26 mouse cellular contexts compared by ENCODE assay signal in the genomic region with DNA sequence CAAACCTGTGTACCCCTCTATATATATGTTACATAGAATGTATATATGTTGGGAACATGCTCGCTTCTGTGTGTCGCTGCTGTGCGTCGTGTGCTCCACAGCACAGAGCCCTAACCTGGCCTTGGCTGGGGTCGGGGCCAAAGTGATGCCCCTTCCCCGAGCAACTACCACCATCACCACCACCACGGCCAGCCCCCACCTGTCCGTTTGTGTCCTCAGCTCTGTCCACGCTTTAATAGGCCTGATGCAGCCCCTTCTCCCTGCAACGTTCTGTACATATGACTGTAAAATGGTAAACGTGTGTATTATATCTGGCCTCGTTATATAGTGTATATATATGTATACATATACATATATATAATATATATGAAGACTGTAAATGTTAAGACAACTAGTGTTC. TPM values are rescaled to one million over a fixed set of nuclear protein-coding genes. Genes with fewer than 3 reads are reported as not detected.
DNase-seq lines count a peak whose midpoint lies in the region; ATAC-seq lines count a peak whose summit lies in the region.
"Had no signal": no experiment of that assay in that cellular context is flagged by ENCODE, and none has a peak within 500 bp of the region (broad histone marks: within the 10 kb centered on the region; RNA-seq: fewer than 3 reads in every experiment).

No protein-coding gene starts in this region.

- H3K27ac ChIP-seq in embryonic facial prominence, embryonic 12.5 days = 0 out of 2 replicates have a peak overlapping the region, but pooled peaks have one; percentile 30
- no peak overlapping the region for H3K27ac ChIP-seq in embryonic facial prominence, embryonic 10.5 days (replicated peaks)
- H3K27ac ChIP-seq in hindbrain, embryonic 15.5 days (replicated peaks) = peak overlapping the region; percentile 26
- H3K27ac ChIP-seq in hindbrain, embryonic 10.5 days = no peak overlapping the region
- peak overlapping the region; percentile 8; the same call in 1 of the 2 replicates for H3K27ac ChIP-seq in neural tube, embryonic 11.5 days (ENCODE audit: low read depth, low read length)
- H3K27ac ChIP-seq: forebrain, embryonic 10.5 days; heart, adult 2 months; hindbrain, postnatal 0 days; liver, embryonic 15.5 days had no signal

- peaks cover 8% of the 10 kb centered on the region; the same call in 1 of the 2 replicates for H3K9me3 ChIP-seq in embryonic facial prominence, embryonic 12.5 days
- peaks cover 12% of the 10 kb centered on the region for H3K9me3 ChIP-seq in embryonic facial prominence, embryonic 10.5 days
- H3K9me3 ChIP-seq in hindbrain, embryonic 15.5 days = no peaks in the 10 kb centered on the region
- H3K9me3 ChIP-seq in hindbrain, embryonic 10.5 days = peaks cover 12% of the 10 kb centered on the region
- no peaks in the 10 kb centered on the region; the same call in 1 of the 2 replicates for H3K9me3 ChIP-seq in neural tube, embryonic 11.5 days (ENCODE audit: control insufficient read depth, low read length)
- H3K9me3 ChIP-seq: intestine, embryonic 15.5 days; liver, embryonic 15.5 days had no signal

- ATAC-seq in embryonic facial prominence, embryonic 12.5 days (ENCODE audit: insufficient number of reproducible peaks, insufficient read depth, low FRiP score, low TSS enrichment) = no peak
- no peak for ATAC-seq in hindbrain, embryonic 15.5 days (ENCODE audit: low FRiP score, low read depth)
- no peak for ATAC-seq in neural tube, embryonic 11.5 days (ENCODE audit: insufficient read depth, low FRiP score, low TSS enrichment)
- ATAC-seq in monocyte, adult 5-6 weeks (replicated peaks; ENCODE audit: insufficient number of reproducible peaks, low FRiP score, low TSS enrichment, poor library complexity, severe bottlenecking) = no peak
- ATAC-seq: intestine, embryonic 15.5 days had no signal

- WGBS in embryonic facial prominence, embryonic 12.5 days = 86% methylated on average over 12 of the region's 12 CpGs
- WGBS in embryonic facial prominence, embryonic 10.5 days = 89% methylated on average over 12 of the region's 12 CpGs
- WGBS in hindbrain, embryonic 15.5 days = 90% methylated on average over 12 of the region's 12 CpGs
- 92% methylated on average over 12 of the region's 12 CpGs for WGBS in hindbrain, embryonic 10.5 days
- WGBS in neural tube, embryonic 11.5 days = 91% methylated on average over 12 of the region's 12 CpGs

- DNase-seq in embryonic facial prominence, embryonic 10.5 days (ENCODE audit: low spot score) = no peak
- no peak for DNase-seq in hindbrain, embryonic 10.5 days (ENCODE audit: low spot score)
- no peak for DNase-seq in neural tube, embryonic 11.5 days (ENCODE audit: low spot score)
- no peak for DNase-seq in neural tube, embryonic 10.5 days (ENCODE audit: extremely low spot score, low spot score)
- DNase-seq in liver = no peak
- DNase-seq: adrenal gland, adult 8-10 months; cerebellum, adult 8-10 months; heart, adult 2 months; heart, postnatal 4 days; kidney, adult 2 months; kidney, postnatal 36 days; layer of hippocampus, postnatal 36 days; lung, embryonic 14.5 days; right cerebral cortex, adult 18-20 months; right cerebral cortex, postnatal 4 days; thymus, adult 2 months had no signal

- no peaks in the 10 kb centered on the region for H3K27me3 ChIP-seq in embryonic facial prominence, embryonic 12.5 days
- H3K27me3 ChIP-seq in embryonic facial prominence, embryonic 10.5 days (replicated peaks; ENCODE audit: low read depth, poor library complexity, severe bottlenecking) = no peaks in the 10 kb centered on the region
- no peaks in the 10 kb centered on the region for H3K27me3 ChIP-seq in hindbrain, embryonic 15.5 days
- H3K27me3 ChIP-seq in hindbrain, embryonic 10.5 days (ENCODE audit: insufficient read depth, poor library complexity, severe bottlenecking) = no peaks in the 10 kb centered on the region
- no peaks in the 10 kb centered on the region for H3K27me3 ChIP-seq in neural tube, embryonic 11.5 days (ENCODE audit: control insufficient read depth, insufficient read depth, low read length)
- H3K27me3 ChIP-seq: CH12.LX; heart, embryonic 12.5 days; intestine, embryonic 15.5 days; liver, embryonic 15.5 days had no signal

- no peak overlapping the region for H3K4me2 ChIP-seq in embryonic facial prominence, embryonic 12.5 days (replicated peaks)
- H3K4me2 ChIP-seq in hindbrain, embryonic 15.5 days = no peak overlapping the region
- no peak overlapping the region for H3K4me2 ChIP-seq in neural tube, embryonic 11.5 days (ENCODE audit: low read depth)
- H3K4me2 ChIP-seq: heart, embryonic 12.5 days; intestine, embryonic 15.5 days; liver, embryonic 15.5 days; lung, embryonic 14.5 days; midbrain, embryonic 11.5 days had no signal

- no peak overlapping the region for H3K4me3 ChIP-seq in embryonic facial prominence, embryonic 12.5 days
- no peak overlapping the region for H3K4me3 ChIP-seq in embryonic facial prominence, embryonic 10.5 days
- H3K4me3 ChIP-seq in hindbrain, embryonic 15.5 days = no peak overlapping the region
- no peak overlapping the region for H3K4me3 ChIP-seq in hindbrain, embryonic 10.5 days
- no peak overlapping the region for H3K4me3 ChIP-seq in neural tube, embryonic 11.5 days (ENCODE audit: low read depth, low read length)
- H3K4me3 ChIP-seq: forebrain, embryonic 10.5 days; heart, adult 2 months; heart, embryonic 12.5 days; intestine, embryonic 15.5 days; liver, embryonic 15.5 days had no signal

- peaks cover 92% of the 10 kb centered on the region for H3K36me3 ChIP-seq in embryonic facial prominence, embryonic 12.5 days
- H3K36me3 ChIP-seq in embryonic facial prominence, embryonic 10.5 days (replicated peaks) = peaks cover 100% of the 10 kb centered on the region
- peaks cover 32% of the 10 kb centered on the region for H3K36me3 ChIP-seq in hindbrain, embryonic 15.5 days
- peaks cover 100% of the 10 kb centered on the region for H3K36me3 ChIP-seq in hindbrain, embryonic 10.5 days
- peaks cover 41% of the 10 kb centered on the region for H3K36me3 ChIP-seq in neural tube, embryonic 11.5 days (ENCODE audit: control insufficient read depth, insufficient read depth, low read length)

- H3K4me1 ChIP-seq in embryonic facial prominence, embryonic 12.5 days = peaks cover 9% of the 10 kb centered on the region
- H3K4me1 ChIP-seq in embryonic facial prominence, embryonic 10.5 days = peaks cover 19% of the 10 kb centered on the region
- peaks cover 28% of the 10 kb centered on the region for H3K4me1 ChIP-seq in hindbrain, embryonic 15.5 days (replicated peaks)
- H3K4me1 ChIP-seq in hindbrain, embryonic 10.5 days (replicated peaks) = peaks cover 28% of the 10 kb centered on the region
- H3K4me1 ChIP-seq in neural tube, embryonic 11.5 days (ENCODE audit: control insufficient read depth, insufficient read depth, low read length) = peaks cover 4% of the 10 kb centered on the region; the same call in 1 of the 2 replicates

- H3K9ac ChIP-seq in embryonic facial prominence, embryonic 12.5 days = no peak overlapping the region
- no peak overlapping the region for H3K9ac ChIP-seq in hindbrain, embryonic 15.5 days
- H3K9ac ChIP-seq in neural tube, embryonic 11.5 days (ENCODE audit: low read length) = no peak overlapping the region
- H3K9ac ChIP-seq: heart, embryonic 12.5 days; intestine, embryonic 15.5 days; liver, embryonic 15.5 days; lung, embryonic 14.5 days had no signal

RNA-seq across cellular contexts. Expression of gene Srebf1, which starts 23.7 kb away (rescaled TPM):
- 54.8 and 56.6 TPM in 2 replicates for polyA plus RNA-seq in embryonic facial prominence, embryonic 12.5 days (2016; fragmentation: Nextera tagmentation; extraction: Ambion mirVana)
- 50.9 and 52.1 TPM in 2 replicates for polyA plus RNA-seq in embryonic facial prominence, embryonic 10.5 days (2016; fragmentation: Nextera tagmentation; extraction: Ambion mirVana)
- polyA plus RNA-seq in hindbrain, embryonic 15.5 days (2015; fragmentation: Nextera tagmentation; extraction: Ambion mirVana) = 47.7 and 50.9 TPM in 2 replicates
- 45.0 and 55.8 TPM in 2 replicates for polyA plus RNA-seq in hindbrain, embryonic 10.5 days (2016; fragmentation: Nextera tagmentation; extraction: Ambion mirVana)
- 53.3 and 54.7 TPM in 2 replicates for polyA plus RNA-seq in neural tube, embryonic 11.5 days (2014; fragmentation: Nextera tagmentation; extraction: Ambion mirVana)
- 28.9 to 48.1 TPM (median 45.7 TPM) in 3 replicates for total RNA-seq in monocyte, adult 5-6 weeks (2017)

Comparison
In these comparisons a context has a peak if more than half of its experiments do, and no peak if none do; other contexts are left out.
1. H3K27ac ChIP-seq: peak in embryonic facial prominence, embryonic 12.5 days (single experiment), hindbrain, embryonic 15.5 days (single experiment) and neural tube, embryonic 11.5 days (single experiment); none in embryonic facial prominence, embryonic 10.5 days (single experiment) and hindbrain, embryonic 10.5 days (single experiment).